Mouse (Mus musculus): ENCODE results near the gene Cyp2c23. TPM values are rescaled to one million over a fixed set of nuclear protein-coding genes. Genes with fewer than 3 reads are reported as not detected.

The Cyp2c23 gene
- polyA plus RNA-seq, 1 experiment from 2014 or later, result 0.20 TPM

DNA sequence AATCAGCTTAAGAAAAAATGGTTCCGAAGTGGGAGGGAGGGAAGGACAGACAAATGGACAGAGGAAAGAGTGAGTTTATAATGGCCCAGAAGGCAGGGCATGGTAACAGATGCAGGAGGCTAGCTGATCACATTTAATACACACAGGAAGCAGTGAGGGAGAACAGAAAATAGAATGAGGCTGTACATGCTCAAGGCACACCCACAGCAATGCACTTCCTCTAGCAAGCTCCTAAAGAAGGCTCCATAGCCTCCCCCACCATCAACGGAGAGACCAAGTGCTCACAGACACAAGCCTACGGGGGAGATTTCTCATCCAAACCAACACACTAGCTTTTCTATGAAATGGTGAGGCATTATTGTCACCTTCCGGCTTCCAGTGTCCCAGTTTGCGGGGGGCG lies 54.8 kb downstream of the Cyp2c23 start:
- no peaks in the 10 kb centered on the region for H3K36me3 ChIP-seq (ENCODE audit: control insufficient read depth, insufficient read depth, low read length)
- no peak overlapping the region for H3K4me2 ChIP-seq
- ATAC-seq (replicated peaks; ENCODE audit: insufficient number of reproducible peaks, low FRiP score, low TSS enrichment), result no peak
- WGBS (ENCODE audit: insufficient replicate concordance), result 85% methylated on average over 6 of the region's 6 CpGs
- H3K9me3 ChIP-seq (replicated peaks; ENCODE audit: control insufficient read depth, low read length), result no peaks in the 10 kb centered on the region
- no peak overlapping the region for H3K27ac ChIP-seq (ENCODE audit: low read depth, low read length)
- no peak overlapping the region for H3K9ac ChIP-seq (ENCODE audit: low read depth, low read length)
- H3K4me1 ChIP-seq (ENCODE audit: control insufficient read depth, insufficient read depth, low read length), result no peaks in the 10 kb centered on the region
- H3K27me3 ChIP-seq (ENCODE audit: control insufficient read depth, insufficient read depth, low read length), result no peaks in the 10 kb centered on the region
- no peak overlapping the region for H3K4me3 ChIP-seq (ENCODE audit: low read depth, low read length)

DNA sequence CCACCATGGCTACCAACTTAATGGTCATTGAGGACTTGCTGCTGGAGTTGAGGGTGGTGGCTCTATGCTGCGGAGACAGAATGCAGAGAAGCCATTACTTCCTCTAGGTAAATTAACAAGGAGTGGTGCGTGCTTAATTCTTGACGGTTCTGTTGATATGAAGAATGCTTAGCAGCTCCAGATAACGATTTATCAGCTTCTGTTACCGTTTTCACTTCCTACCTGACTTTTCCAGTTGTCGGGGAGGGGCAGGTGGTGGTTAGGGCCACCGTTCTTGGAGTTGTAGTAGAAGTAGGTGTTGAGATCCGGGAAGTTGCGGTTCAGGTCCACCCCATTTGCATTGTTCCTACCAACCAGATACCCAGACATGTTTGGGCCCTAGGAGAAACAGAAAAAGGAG lies 55.3 kb downstream of the Cyp2c23 start:
- Histone ChIP-seq H3K27me3 (ENCODE audit: control insufficient read depth, insufficient read depth, low read length) (no peaks in the 10 kb centered on the region), H3K9me3 (replicated peaks; ENCODE audit: control insufficient read depth, low read length) (no peaks in the 10 kb centered on the region), H3K4me3 (ENCODE audit: low read depth, low read length) (no peak overlapping the region), H3K4me1 (ENCODE audit: control insufficient read depth, insufficient read depth, low read length) (no peaks in the 10 kb centered on the region), H3K27ac (ENCODE audit: low read depth, low read length) (no peak overlapping the region), H3K9ac (ENCODE audit: low read depth, low read length) (no peak overlapping the region), H3K4me2 (no peak overlapping the region), H3K36me3 (ENCODE audit: control insufficient read depth, insufficient read depth, low read length) (no peaks in the 10 kb centered on the region)
- no peak for ATAC-seq (replicated peaks; ENCODE audit: insufficient number of reproducible peaks, low FRiP score, low TSS enrichment)
- WGBS (ENCODE audit: insufficient replicate concordance), result 77% methylated on average over 9 of the region's 9 CpGs

DNA sequence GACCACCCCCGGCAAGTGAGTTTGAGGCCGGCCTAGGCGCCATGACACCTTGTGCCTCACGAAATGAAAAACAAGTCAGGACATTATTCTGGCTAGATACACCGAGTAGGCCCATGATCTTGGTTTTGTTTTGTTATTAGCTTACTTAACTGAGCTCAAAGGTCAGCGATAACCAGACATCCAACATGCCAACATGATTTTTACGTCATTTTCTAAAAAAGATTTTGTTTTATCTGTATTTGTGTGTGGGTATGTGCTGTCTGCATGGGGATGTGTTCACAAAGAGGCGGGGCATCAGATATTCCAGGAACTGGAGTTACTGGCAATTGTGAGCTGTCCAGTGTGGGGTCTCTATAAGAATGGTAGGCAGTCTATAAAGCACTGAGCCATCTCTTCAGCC lies 56.9 kb downstream of the Cyp2c23 start:
- ATAC-seq (replicated peaks; ENCODE audit: insufficient number of reproducible peaks, low FRiP score, low TSS enrichment), result no peak
- Histone ChIP-seq H3K9me3 (replicated peaks; ENCODE audit: control insufficient read depth, low read length) (no peaks in the 10 kb centered on the region), H3K27me3 (ENCODE audit: control insufficient read depth, insufficient read depth, low read length) (no peaks in the 10 kb centered on the region), H3K27ac (ENCODE audit: low read depth, low read length) (no peak overlapping the region), H3K4me3 (ENCODE audit: low read depth, low read length) (no peak overlapping the region), H3K4me1 (ENCODE audit: control insufficient read depth, insufficient read depth, low read length) (no peaks in the 10 kb centered on the region), H3K9ac (ENCODE audit: low read depth, low read length) (no peak overlapping the region), H3K4me2 (no peak overlapping the region), H3K36me3 (ENCODE audit: control insufficient read depth, insufficient read depth, low read length) (no peaks in the 10 kb centered on the region)
- 87% methylated on average over 8 of the region's 8 CpGs for WGBS (ENCODE audit: insufficient replicate concordance)

DNA sequence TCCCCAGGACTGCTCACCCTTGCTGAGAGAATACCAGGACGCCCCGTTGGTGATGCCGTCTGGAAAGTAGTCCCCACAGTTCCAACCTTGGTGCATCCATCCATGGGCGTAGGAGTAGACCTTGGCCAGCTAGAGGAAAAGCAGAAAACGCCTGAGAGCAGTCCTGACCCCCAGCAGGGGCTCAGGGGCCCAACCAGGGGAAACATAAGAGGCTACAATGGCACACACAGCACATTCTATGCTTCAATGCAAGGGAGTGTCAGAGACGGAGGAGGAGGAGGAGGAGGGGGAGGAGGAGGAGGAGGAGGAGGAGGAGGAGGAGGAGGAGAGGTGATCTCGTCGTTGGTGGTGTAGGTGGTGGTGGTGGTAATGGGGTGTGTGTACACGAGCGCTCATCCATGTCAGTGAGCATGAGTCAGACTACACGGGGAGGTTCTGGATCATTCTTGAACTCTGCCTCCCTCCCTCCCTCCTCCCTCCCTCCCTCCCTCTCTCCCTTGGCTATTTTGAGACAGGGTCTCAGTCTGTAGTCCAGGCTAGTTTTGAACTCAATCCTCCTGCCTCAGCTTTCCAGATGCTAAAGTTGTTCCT lies 60.5 kb downstream of the Cyp2c23 start:
- no peaks in the 10 kb centered on the region for H3K36me3 ChIP-seq (ENCODE audit: control insufficient read depth, insufficient read depth, low read length)
- no peaks in the 10 kb centered on the region for H3K9me3 ChIP-seq (replicated peaks; ENCODE audit: control insufficient read depth, low read length)
- H3K4me3 ChIP-seq (ENCODE audit: low read depth, low read length), result no peak overlapping the region
- no peaks in the 10 kb centered on the region for H3K4me1 ChIP-seq (ENCODE audit: control insufficient read depth, insufficient read depth, low read length)
- no peak for ATAC-seq (replicated peaks; ENCODE audit: insufficient number of reproducible peaks, low FRiP score, low TSS enrichment)
- 60% methylated on average over 10 of the region's 11 CpGs for WGBS (ENCODE audit: insufficient replicate concordance)
- no peak overlapping the region for H3K9ac ChIP-seq (ENCODE audit: low read depth, low read length)
- no peak overlapping the region for H3K27ac ChIP-seq (ENCODE audit: low read depth, low read length)
- H3K4me2 ChIP-seq, result no peak overlapping the region
- H3K27me3 ChIP-seq (ENCODE audit: control insufficient read depth, insufficient read depth, low read length), result 0 out of 2 replicates have a peak, but pooled peaks cover 3% of the 10 kb centered on the region

DNA sequence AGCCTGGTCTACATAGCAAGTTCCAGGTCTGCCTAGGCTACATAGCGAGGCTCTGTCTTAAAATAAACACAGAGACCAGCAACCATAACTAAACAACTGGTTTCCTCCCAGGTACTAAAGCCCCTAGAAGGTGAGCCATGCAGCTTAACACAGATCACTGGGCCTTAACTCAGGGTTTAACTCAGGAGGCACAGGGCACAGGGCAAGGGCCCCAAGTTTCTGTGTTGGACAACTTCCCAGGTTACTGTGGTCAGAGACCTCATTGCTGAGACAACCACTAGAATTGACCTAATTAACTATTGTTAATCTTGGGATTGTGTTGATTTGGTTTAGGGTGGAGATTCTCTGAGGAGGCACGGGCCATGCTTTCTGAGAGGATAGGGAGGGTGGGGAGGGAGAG lies 62.5 kb downstream of the Cyp2c23 start:
- no peaks in the 10 kb centered on the region for H3K4me1 ChIP-seq (ENCODE audit: control insufficient read depth, insufficient read depth, low read length)
- H3K9me3 ChIP-seq (replicated peaks; ENCODE audit: control insufficient read depth, low read length), result no peaks in the 10 kb centered on the region
- H3K4me3 ChIP-seq (ENCODE audit: low read depth, low read length), result no peak overlapping the region
- H3K27ac ChIP-seq (ENCODE audit: low read depth, low read length), result no peak overlapping the region
- H3K36me3 ChIP-seq (ENCODE audit: control insufficient read depth, insufficient read depth, low read length), result no peaks in the 10 kb centered on the region
- H3K9ac ChIP-seq (ENCODE audit: low read depth, low read length), result no peak overlapping the region
- no peak for ATAC-seq (replicated peaks; ENCODE audit: insufficient number of reproducible peaks, low FRiP score, low TSS enrichment)
- H3K27me3 ChIP-seq (ENCODE audit: control insufficient read depth, insufficient read depth, low read length), result 0 out of 2 replicates have a peak, but pooled peaks cover 3% of the 10 kb centered on the region
- H3K4me2 ChIP-seq, result no peak overlapping the region
- WGBS (ENCODE audit: insufficient replicate concordance), result 81% methylated on average over 2 of the region's 2 CpGs

DNA sequence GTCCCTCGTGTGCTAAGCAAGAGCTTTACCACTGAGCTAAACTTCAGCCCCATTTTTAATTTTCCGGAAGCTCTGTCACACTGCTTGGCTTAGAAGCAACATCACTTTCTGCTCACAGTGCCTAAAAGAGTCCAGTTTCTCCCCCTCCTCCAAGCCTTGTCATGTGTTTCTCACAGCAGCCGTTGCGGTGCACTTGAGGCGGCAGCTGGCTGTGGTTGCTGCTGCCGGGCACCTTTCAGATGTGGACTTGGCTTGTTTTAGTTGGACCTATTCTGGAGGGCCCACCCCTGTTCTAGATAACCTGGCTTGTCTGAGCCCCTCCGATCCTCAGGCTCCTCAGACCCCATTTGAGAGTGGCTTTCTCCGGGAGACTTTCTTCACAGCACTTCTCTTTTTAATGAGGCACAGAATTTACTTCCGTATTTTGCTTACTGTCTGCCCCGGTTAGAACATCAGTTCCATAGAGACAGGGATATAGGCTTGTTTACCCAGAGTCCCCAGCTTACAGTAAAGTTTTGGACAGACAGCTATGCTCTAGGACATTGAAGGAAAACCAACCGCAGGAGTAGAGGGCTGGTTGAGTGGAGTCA lies 63.4 kb downstream of the Cyp2c23 start:
- Histone ChIP-seq H3K36me3 (ENCODE audit: control insufficient read depth, insufficient read depth, low read length) (no peaks in the 10 kb centered on the region), H3K27ac (ENCODE audit: low read depth, low read length) (no peak overlapping the region), H3K27me3 (ENCODE audit: control insufficient read depth, insufficient read depth, low read length) (0 out of 2 replicates have a peak, but pooled peaks cover 3% of the 10 kb centered on the region), H3K9ac (ENCODE audit: low read depth, low read length) (no peak overlapping the region), H3K4me2 (no peak overlapping the region), H3K4me3 (ENCODE audit: low read depth, low read length) (no peak overlapping the region), H3K9me3 (replicated peaks; ENCODE audit: control insufficient read depth, low read length) (0 out of 2 replicates have a peak, but pooled peaks cover 3% of the 10 kb centered on the region), H3K4me1 (ENCODE audit: control insufficient read depth, insufficient read depth, low read length) (no peaks in the 10 kb centered on the region)
- no peak for ATAC-seq (replicated peaks; ENCODE audit: insufficient number of reproducible peaks, low FRiP score, low TSS enrichment)
- WGBS (ENCODE audit: insufficient replicate concordance), result 81% methylated on average over 11 of the region's 11 CpGs

DNA sequence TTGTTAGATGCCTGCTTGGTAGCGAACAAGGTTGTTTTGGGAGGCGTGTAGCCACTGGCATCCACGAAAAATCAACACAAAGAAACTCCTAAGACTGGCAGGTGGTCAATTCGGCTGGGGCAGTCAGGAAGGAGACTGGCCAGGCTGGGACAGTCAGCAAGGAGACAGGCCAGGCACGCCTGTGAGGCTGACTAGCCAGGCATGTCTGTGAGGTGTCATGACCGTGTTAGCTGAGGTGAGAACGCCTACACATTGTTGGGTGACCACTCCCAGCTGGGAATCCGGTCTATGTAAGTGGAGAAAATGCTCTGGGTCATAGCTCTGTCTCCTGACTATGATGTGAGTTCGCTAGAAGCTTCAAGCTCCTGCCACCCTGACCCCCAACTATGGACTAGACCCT lies 66.2 kb downstream of the Cyp2c23 start:
- no peak overlapping the region for H3K4me2 ChIP-seq
- no peak overlapping the region for H3K4me3 ChIP-seq (ENCODE audit: low read depth, low read length)
- no peak for ATAC-seq (replicated peaks; ENCODE audit: insufficient number of reproducible peaks, low FRiP score, low TSS enrichment)
- no peak overlapping the region for H3K27ac ChIP-seq (ENCODE audit: low read depth, low read length)
- no peaks in the 10 kb centered on the region for H3K36me3 ChIP-seq (ENCODE audit: control insufficient read depth, insufficient read depth, low read length)
- H3K9me3 ChIP-seq (replicated peaks; ENCODE audit: control insufficient read depth, low read length), result 0 out of 2 replicates have a peak, but pooled peaks cover 3% of the 10 kb centered on the region
- 0 out of 2 replicates have a peak, but pooled peaks cover 3% of the 10 kb centered on the region for H3K27me3 ChIP-seq (ENCODE audit: control insufficient read depth, insufficient read depth, low read length)
- H3K9ac ChIP-seq (ENCODE audit: low read depth, low read length), result no peak overlapping the region
- 66% methylated on average over 9 of the region's 9 CpGs for WGBS (ENCODE audit: insufficient replicate concordance)
- H3K4me1 ChIP-seq (ENCODE audit: control insufficient read depth, insufficient read depth, low read length), result no peaks in the 10 kb centered on the region

DNA sequence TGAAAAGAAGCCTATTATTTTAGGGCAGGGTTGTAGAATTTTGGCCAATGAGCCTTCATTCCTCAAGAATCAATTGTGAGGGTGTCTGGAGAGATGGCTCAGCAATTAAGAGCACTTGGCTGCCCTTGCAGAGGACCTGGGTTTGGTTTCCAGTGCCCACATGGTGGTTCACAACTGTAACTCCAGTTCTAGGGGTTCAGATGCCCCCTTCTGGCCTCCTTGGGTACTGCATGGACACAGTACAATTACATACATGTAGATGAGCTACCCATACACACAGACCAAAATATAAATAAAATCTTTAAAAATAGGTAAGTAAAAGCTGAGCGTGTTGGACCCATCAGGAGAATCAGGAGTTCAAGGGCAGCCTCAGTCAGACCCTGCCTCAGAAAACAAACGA lies 67.8 kb downstream of the Cyp2c23 start:
- Histone ChIP-seq H3K36me3 (ENCODE audit: control insufficient read depth, insufficient read depth, low read length) (no peaks in the 10 kb centered on the region), H3K4me3 (ENCODE audit: low read depth, low read length) (no peak overlapping the region), H3K9ac (ENCODE audit: low read depth, low read length) (no peak overlapping the region), H3K27ac (ENCODE audit: low read depth, low read length) (no peak overlapping the region), H3K4me1 (ENCODE audit: control insufficient read depth, insufficient read depth, low read length) (no peaks in the 10 kb centered on the region), H3K4me2 (no peak overlapping the region), H3K27me3 (ENCODE audit: control insufficient read depth, insufficient read depth, low read length) (0 out of 2 replicates have a peak, but pooled peaks cover 3% of the 10 kb centered on the region), H3K9me3 (replicated peaks; ENCODE audit: control insufficient read depth, low read length) (0 out of 2 replicates have a peak, but pooled peaks cover 3% of the 10 kb centered on the region)
- ATAC-seq (replicated peaks; ENCODE audit: insufficient number of reproducible peaks, low FRiP score, low TSS enrichment), result no peak
- WGBS (ENCODE audit: insufficient replicate concordance), result 68% methylated on average over 2 of the region's 2 CpGs

DNA sequence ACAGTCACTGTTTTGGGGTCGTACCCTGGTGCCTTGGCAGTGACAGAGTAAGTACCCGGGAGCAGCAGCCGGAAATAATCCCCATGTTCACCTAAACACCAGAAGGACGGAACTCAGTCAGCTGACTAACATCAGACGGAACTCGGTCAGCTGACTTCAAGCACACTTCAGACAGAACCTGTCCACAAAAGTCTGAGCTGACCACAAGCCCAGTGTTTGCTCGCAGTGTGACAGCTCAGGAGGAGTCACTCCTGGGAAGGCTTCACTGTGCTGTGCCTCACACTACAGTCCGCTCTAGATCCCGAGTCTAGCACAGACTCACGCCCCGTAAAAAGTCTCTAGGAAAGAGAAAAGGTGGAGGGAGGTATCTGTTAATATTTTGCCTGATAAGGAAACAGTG lies 69.0 kb downstream of the Cyp2c23 start:
- H3K27ac ChIP-seq (ENCODE audit: low read depth, low read length), result no peak overlapping the region
- 0 out of 2 replicates have a peak, but pooled peaks cover 3% of the 10 kb centered on the region for H3K9me3 ChIP-seq (replicated peaks; ENCODE audit: control insufficient read depth, low read length)
- no peaks in the 10 kb centered on the region for H3K36me3 ChIP-seq (ENCODE audit: control insufficient read depth, insufficient read depth, low read length)
- no peak overlapping the region for H3K4me2 ChIP-seq
- 0 out of 2 replicates have a peak, but pooled peaks cover 1% of the 10 kb centered on the region for H3K27me3 ChIP-seq (ENCODE audit: control insufficient read depth, insufficient read depth, low read length)
- 78% methylated on average over 11 of the region's 11 CpGs for WGBS (ENCODE audit: insufficient replicate concordance)
- H3K9ac ChIP-seq (ENCODE audit: low read depth, low read length), result no peak overlapping the region
- no peak overlapping the region for H3K4me3 ChIP-seq (ENCODE audit: low read depth, low read length)
- ATAC-seq (replicated peaks; ENCODE audit: insufficient number of reproducible peaks, low FRiP score, low TSS enrichment), result no peak
- H3K4me1 ChIP-seq (ENCODE audit: control insufficient read depth, insufficient read depth, low read length), result no peaks in the 10 kb centered on the region
